Mouse (Mus musculus) forebrain, embryonic 11.5 days (tissue): Measurements from ENCODE around the gene Ankrd9. TPM values are rescaled to one million over a fixed set of nuclear protein-coding genes. Genes with fewer than 3 reads are reported as not detected.

Experiments
- ATAC-seq: fragments of 200-750 bp; cut with Nextera tagmentation; replicated peaks from 2 replicates; pipeline ENCODE4 v1.8.0; 2017; ENCODE audit warnings: moderate TSS enrichment; ENCODE audit not compliant: low FRiP score
- DNase-seq: peaks from one replicate; pipeline ENCODE4 v3.0.0-alpha.2; 2017; ENCODE audit warnings: low spot score
- H3K27ac ChIP-seq: fragments of 300-500 bp; sonication (generic); 2 replicates; pipeline ENCODE4 v1.5.1; 2014; ENCODE audit warnings: low read depth, low read length
- H3K27me3 ChIP-seq: fragments of 300-500 bp; sonication (generic); 2 replicates; pipeline ENCODE4 v1.6.1; 2014; ENCODE audit warnings: mild to moderate bottlenecking, low read length, mixed read lengths; ENCODE audit not compliant: control insufficient read depth, insufficient read depth
- H3K36me3 ChIP-seq: fragments of 300-500 bp; sonication (generic); 2 replicates; pipeline ENCODE4 v1.6.1; 2014; ENCODE audit warnings: mild to moderate bottlenecking, low read length, moderate library complexity, mixed read lengths; ENCODE audit not compliant: control insufficient read depth, insufficient read depth
- H3K4me1 ChIP-seq: fragments of 300-500 bp; sonication (generic); replicated peaks from 2 replicates; pipeline ENCODE4 v1.6.1; 2014; ENCODE audit warnings: low read length, mixed read lengths; ENCODE audit not compliant: control insufficient read depth, insufficient read depth
- H3K4me2 ChIP-seq: fragments of 300-500 bp; sonication (generic); 2 replicates; pipeline ENCODE4 v1.6.1; 2014; ENCODE audit warnings: low read depth, mild to moderate bottlenecking, low read length, moderate library complexity, mixed read lengths; ENCODE audit not compliant: severe bottlenecking
- H3K4me3 ChIP-seq: fragments of 300-500 bp; sonication (generic); 2 replicates; pipeline ENCODE4 v1.5.1; 2014; ENCODE audit warnings: low read depth, low read length
- H3K9ac ChIP-seq: fragments of 300-500 bp; sonication (generic); 2 replicates; pipeline ENCODE4 v1.6.1; 2014; ENCODE audit warnings: low read length
- H3K9me3 ChIP-seq: fragments of 300-500 bp; sonication (generic); 2 replicates; pipeline ENCODE4 v1.6.1; 2016; ENCODE audit warnings: low read length, mixed read lengths; ENCODE audit not compliant: control insufficient read depth
- whole genome bisulfite sequencing: fragments of 180-500 bp; shearing (Covaris S2); extraction: QIAGEN DNeasy Blood & Tissue Kit; methylation state at CpG from one replicate; pipeline ENCODE4 v1.1.7; 2014; 5-methylcytosine and 5-hydroxymethylcytosine counted together
- polyA plus RNA-seq: library from polyadenylated mRNA; unstranded; fragments of >200 nt; fragmentation: Nextera tagmentation; extraction: Ambion mirVana; gene quantifications from 2 replicates; pipeline ENCODE4 v1.2.1, GENCODE M21; 2014

Gene Ankrd9
- polyA plus RNA-seq, 1 experiment from 2014 or later: 16.9 TPM

- Histone ChIP-seq H3K27me3 (no peaks in the 10 kb centered on the region), H3K4me2 (no peak overlapping the region), H3K9me3 (no peaks in the 10 kb centered on the region), H3K4me1 (peaks cover 3% of the 10 kb centered on the region; the same call in 1 of the 2 replicates), H3K9ac (no peak overlapping the region), H3K36me3 (no peaks in the 10 kb centered on the region; the same call in 1 of the 2 replicates), H3K4me3 (no peak overlapping the region), H3K27ac (no peak overlapping the region)
- ATAC-seq (no peak), DNase-seq (no peak)
- WGBS: 92% methylated on average over 4 of the region's 4 CpGs
Observed at GRCm38 (mm10) chr12:110975838-110976468, 2.9 kb downstream of the Ankrd9 start.

DNA sequence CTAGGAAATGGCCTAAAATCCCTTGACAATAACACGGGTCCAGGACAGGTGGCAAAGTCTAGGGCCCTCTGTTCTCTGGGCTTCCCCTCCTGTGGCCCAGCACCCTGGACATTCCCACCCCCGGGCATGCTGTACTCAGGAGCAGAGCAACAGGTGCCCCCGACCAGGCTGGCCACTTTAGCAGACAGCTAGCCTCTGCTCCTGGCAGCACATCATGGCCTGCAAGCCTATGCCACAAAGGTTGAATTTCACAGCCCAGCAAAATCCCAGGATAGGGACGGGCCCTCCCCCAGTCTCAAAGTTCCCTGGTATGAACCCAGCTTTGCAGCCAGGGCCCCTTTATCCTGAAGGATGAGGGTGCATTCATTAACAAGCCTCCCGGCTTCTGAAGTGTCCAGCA, 3.5 kb downstream of the Ankrd9 start:
- no peak for ATAC-seq
- Histone ChIP-seq H3K9me3 (no peaks in the 10 kb centered on the region), H3K4me3 (no peak overlapping the region), H3K27ac (no peak overlapping the region), H3K4me1 (peaks cover 3% of the 10 kb centered on the region; the same call in 1 of the 2 replicates), H3K36me3 (no peaks in the 10 kb centered on the region; the same call in 1 of the 2 replicates), H3K4me2 (no peak overlapping the region), H3K9ac (no peak overlapping the region), H3K27me3 (no peaks in the 10 kb centered on the region)
- WGBS: 88% methylated on average over 5 of the region's 5 CpGs
- no peak for DNase-seq

- 91% methylated on average over 6 of the region's 6 CpGs for WGBS
- H3K4me1 ChIP-seq: peaks cover 3% of the 10 kb centered on the region; the same call in 1 of the 2 replicates
- H3K4me2 ChIP-seq: no peak overlapping the region
- H3K36me3 ChIP-seq: no peaks in the 10 kb centered on the region; the same call in 1 of the 2 replicates
- no peak for ATAC-seq
- no peaks in the 10 kb centered on the region for H3K9me3 ChIP-seq
- no peak for DNase-seq
- H3K27ac ChIP-seq: peak overlapping the region; percentile 18; the same call in 1 of the 2 replicates
- no peak overlapping the region for H3K4me3 ChIP-seq
- H3K27me3 ChIP-seq: no peaks in the 10 kb centered on the region
- no peak overlapping the region; the same call in 1 of the 2 replicates for H3K9ac ChIP-seq
Observed at GRCm38 (mm10) chr12:110974726-110975125, 4.1 kb downstream of the Ankrd9 start.

- Histone ChIP-seq H3K27me3 (no peaks in the 10 kb centered on the region), H3K9me3 (no peaks in the 10 kb centered on the region), H3K9ac (no peak overlapping the region; the same call in 1 of the 2 replicates), H3K4me1 (peaks cover 3% of the 10 kb centered on the region; the same call in 1 of the 2 replicates), H3K4me2 (no peak overlapping the region), H3K27ac (peak overlapping the region; percentile 18; the same call in 1 of the 2 replicates), H3K36me3 (no peaks in the 10 kb centered on the region; the same call in 1 of the 2 replicates), H3K4me3 (no peak overlapping the region)
- WGBS: 94% methylated on average over 7 of the region's 7 CpGs
- ATAC-seq: no peak
- DNase-seq: no peak
Observed at GRCm38 (mm10) chr12:110974295-110974694, 4.5 kb downstream of the Ankrd9 start.

DNA sequence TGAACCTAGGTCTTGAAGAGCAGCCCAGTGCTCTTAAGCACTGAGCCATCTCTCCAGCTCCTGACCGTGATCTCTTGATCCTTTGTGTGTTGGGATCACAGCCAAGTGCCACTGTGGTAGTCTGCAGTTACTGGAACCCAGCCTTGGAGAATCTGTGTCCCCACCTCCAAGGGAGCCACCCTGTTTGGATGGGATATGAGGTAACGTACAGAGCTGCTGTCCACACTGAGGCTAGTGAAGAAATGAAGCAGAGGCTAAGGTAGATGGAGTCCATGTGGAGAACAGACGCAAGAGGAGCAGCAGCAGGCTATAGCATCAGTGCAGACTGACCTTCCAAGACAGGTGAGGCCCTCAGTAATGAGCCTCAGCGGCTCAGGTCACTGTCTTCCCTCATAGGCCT, 5.0 kb downstream of the Ankrd9 start:
- no peak overlapping the region for H3K9ac ChIP-seq
- H3K4me1 ChIP-seq: peaks cover 3% of the 10 kb centered on the region; the same call in 1 of the 2 replicates
- H3K36me3 ChIP-seq: peaks cover 2% of the 10 kb centered on the region; the same call in 1 of the 2 replicates
- H3K4me2 ChIP-seq: no peak overlapping the region
- no peaks in the 10 kb centered on the region for H3K9me3 ChIP-seq
- no peak for DNase-seq
- no peak overlapping the region for H3K4me3 ChIP-seq
- no peaks in the 10 kb centered on the region for H3K27me3 ChIP-seq
- ATAC-seq: no peak
- 97% methylated on average over 4 of the region's 4 CpGs for WGBS
- no peak overlapping the region for H3K27ac ChIP-seq

- no peak overlapping the region for H3K4me3 ChIP-seq
- H3K27ac ChIP-seq: no peak overlapping the region
- WGBS: 95% methylated on average over 5 of the region's 5 CpGs
- H3K9me3 ChIP-seq: no peaks in the 10 kb centered on the region
- no peaks in the 10 kb centered on the region for H3K4me1 ChIP-seq
- peaks cover 2% of the 10 kb centered on the region; the same call in 1 of the 2 replicates for H3K36me3 ChIP-seq
- ATAC-seq (no peak), DNase-seq (no peak)
- no peaks in the 10 kb centered on the region for H3K27me3 ChIP-seq
- no peak overlapping the region for H3K9ac ChIP-seq
- no peak overlapping the region for H3K4me2 ChIP-seq
Observed at GRCm38 (mm10) chr12:110971972-110972371, 6.9 kb downstream of the Ankrd9 start.

GRCm38 (mm10) chr12:110970408-110970807, 8.4 kb downstream of the Ankrd9 start:
- 90% methylated on average over 5 of the region's 5 CpGs for WGBS
- Histone ChIP-seq H3K9me3 (no peaks in the 10 kb centered on the region), H3K27me3 (no peaks in the 10 kb centered on the region), H3K4me2 (no peak overlapping the region), H3K36me3 (peaks cover 2% of the 10 kb centered on the region; the same call in 1 of the 2 replicates), H3K9ac (no peak overlapping the region), H3K27ac (no peak overlapping the region), H3K4me3 (no peak overlapping the region), H3K4me1 (no peaks in the 10 kb centered on the region)
- ATAC-seq: no peak
- DNase-seq: no peak

DNA sequence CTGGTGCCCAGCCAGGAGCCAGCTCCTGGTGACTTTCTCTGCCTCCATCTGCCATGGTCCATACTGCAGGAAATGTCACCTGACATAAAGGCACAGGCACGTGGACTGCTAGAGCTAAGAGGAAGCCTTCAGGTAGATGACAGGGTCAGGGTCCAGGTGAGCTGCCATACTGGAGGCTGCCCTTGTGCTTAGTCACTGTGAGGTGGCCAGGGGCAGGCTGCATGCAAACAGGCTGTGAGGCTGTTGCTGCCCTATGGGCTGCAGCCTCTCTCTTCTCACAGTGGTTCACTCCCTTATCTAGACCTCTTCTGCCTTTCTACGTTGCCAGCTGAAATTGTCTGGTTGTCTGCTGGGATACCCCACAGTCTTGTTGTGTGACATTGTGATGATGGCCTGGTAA, 11.7 kb downstream of the Ankrd9 start:
- ATAC-seq: no peak
- Histone ChIP-seq H3K27ac (no peak overlapping the region), H3K36me3 (peaks cover 2% of the 10 kb centered on the region; the same call in 1 of the 2 replicates), H3K27me3 (no peaks in the 10 kb centered on the region), H3K9ac (no peak overlapping the region), H3K4me2 (no peak overlapping the region), H3K9me3 (no peaks in the 10 kb centered on the region), H3K4me3 (no peak overlapping the region), H3K4me1 (no peaks in the 10 kb centered on the region)
- 95% methylated on average over 2 of the region's 2 CpGs for WGBS
- DNase-seq: no peak

DNA sequence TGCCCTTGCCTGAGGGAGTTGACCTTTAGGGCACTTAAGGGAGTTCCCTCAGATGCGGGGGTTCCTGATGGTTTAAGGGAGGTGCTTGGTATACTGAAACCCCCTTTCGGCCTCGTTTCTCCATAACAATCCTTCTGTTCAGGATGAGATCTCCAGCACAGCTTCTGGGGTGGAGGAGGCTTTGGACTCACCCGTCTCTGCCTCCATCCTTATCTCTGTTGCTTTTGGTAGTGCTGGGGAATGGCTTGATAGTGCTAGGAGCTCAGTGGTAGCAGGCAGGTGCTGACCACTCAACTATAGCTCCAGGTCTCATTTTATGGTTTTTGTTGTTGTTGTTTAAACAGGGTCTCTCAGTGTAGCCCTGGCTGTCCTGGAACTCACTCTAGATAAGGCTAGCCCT, 12.8 kb downstream of the Ankrd9 start:
- no peak overlapping the region for H3K4me2 ChIP-seq
- WGBS: 83% methylated on average over 4 of the region's 4 CpGs
- H3K9me3 ChIP-seq: no peaks in the 10 kb centered on the region
- peaks cover 2% of the 10 kb centered on the region; the same call in 1 of the 2 replicates for H3K36me3 ChIP-seq
- no peaks in the 10 kb centered on the region for H3K27me3 ChIP-seq
- H3K4me1 ChIP-seq: no peaks in the 10 kb centered on the region
- no peak overlapping the region for H3K4me3 ChIP-seq
- DNase-seq (no peak), ATAC-seq (no peak)
- no peak overlapping the region for H3K9ac ChIP-seq
- H3K27ac ChIP-seq: no peak overlapping the region
